Mouse (Mus musculus) splenic B cell, adult 2 months (primary cell): ENCODE measurements around the gene Sytl2.

Source experiments
- DNase-seq: peaks from one replicate; pipeline ENCODE4 v3.0.0-alpha.2; 2011; ENCODE audit warnings: low read depth, low spot score
- H3K27me3 ChIP-seq: 2 replicates; pipeline ENCODE4 v1.6.1; 2012; ENCODE audit warnings: mild to moderate bottlenecking, low read length, moderate library complexity, mixed read lengths; ENCODE audit not compliant: control insufficient read depth, poor library complexity, insufficient read depth, severe bottlenecking
- H3K36me3 ChIP-seq: 2 replicates; pipeline ENCODE4 v1.6.1; 2012; ENCODE audit warnings: mild to moderate bottlenecking, low read length, moderate library complexity, mixed read lengths; ENCODE audit not compliant: control insufficient read depth, poor library complexity, insufficient read depth, severe bottlenecking

Gene Sytl2

GRCm38 (mm10) chr7:90282786-90283185 is 19.3 kb upstream of the Sytl2 start:
- Histone ChIP-seq H3K36me3 (no peaks in the 10 kb centered on the region), H3K27me3 (no peaks in the 10 kb centered on the region)
- DNase-seq, result no peak

- no peak for DNase-seq
- Histone ChIP-seq H3K36me3 (no peaks in the 10 kb centered on the region), H3K27me3 (no peaks in the 10 kb centered on the region)
Observed at GRCm38 (mm10) chr7:90284793-90285192, 17.3 kb upstream of the Sytl2 start.

GRCm38 (mm10) chr7:90291885-90292284 is 10.2 kb upstream of the Sytl2 start:
- Histone ChIP-seq H3K36me3 (no peaks in the 10 kb centered on the region), H3K27me3 (no peaks in the 10 kb centered on the region)
- DNase-seq, result peak; percentile 60

- peak; percentile 21 for DNase-seq
- Histone ChIP-seq H3K36me3 (no peaks in the 10 kb centered on the region), H3K27me3 (no peaks in the 10 kb centered on the region; the same call in 1 of the 2 replicates)
Observed at GRCm38 (mm10) chr7:90302647-90303552, 848 bp downstream of the Sytl2 start.

DNA sequence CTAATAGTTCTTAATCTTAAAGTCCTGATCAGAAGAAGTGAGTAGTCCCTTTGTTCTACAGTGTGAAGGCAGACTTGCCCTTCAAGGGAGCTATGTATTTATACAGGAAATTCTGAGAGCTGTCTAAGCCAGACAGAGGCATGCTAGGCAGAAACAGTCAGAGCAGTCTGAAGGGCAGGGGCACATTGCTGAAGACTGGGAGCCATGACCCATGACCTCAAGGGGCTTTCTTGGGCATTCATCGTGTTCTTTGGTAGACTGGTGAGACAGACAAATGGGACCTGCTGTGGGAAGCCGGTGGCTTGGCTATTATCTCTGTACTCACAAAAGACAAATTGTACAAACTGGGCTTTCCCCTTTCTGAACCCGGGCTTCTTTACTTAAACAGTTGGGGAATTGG is 4.0 kb downstream of the Sytl2 start:
- no peak for DNase-seq
- Histone ChIP-seq H3K36me3 (no peaks in the 10 kb centered on the region), H3K27me3 (no peaks in the 10 kb centered on the region; the same call in 1 of the 2 replicates)

DNA sequence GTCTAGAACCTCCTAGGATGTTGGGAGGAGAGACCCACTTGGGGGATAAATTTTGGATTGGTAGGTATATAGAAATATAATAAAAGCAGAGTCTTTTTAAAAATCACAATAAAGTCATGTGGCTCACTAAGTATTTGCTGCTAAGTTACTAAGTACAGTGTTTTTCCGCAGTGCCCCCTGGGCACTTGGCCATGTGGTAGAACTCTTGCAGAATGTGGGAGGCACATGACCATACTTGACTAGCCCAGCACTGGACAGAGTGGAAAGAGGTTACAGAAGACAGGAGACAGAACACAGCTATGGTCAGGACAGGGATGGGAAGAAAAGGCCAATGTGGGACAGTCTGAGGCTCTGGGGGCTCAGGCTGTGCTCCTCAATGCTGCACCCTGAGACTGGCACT is 4.9 kb downstream of the Sytl2 start:
- DNase-seq, result no peak
- Histone ChIP-seq H3K36me3 (no peaks in the 10 kb centered on the region), H3K27me3 (no peaks in the 10 kb centered on the region; the same call in 1 of the 2 replicates)

DNA sequence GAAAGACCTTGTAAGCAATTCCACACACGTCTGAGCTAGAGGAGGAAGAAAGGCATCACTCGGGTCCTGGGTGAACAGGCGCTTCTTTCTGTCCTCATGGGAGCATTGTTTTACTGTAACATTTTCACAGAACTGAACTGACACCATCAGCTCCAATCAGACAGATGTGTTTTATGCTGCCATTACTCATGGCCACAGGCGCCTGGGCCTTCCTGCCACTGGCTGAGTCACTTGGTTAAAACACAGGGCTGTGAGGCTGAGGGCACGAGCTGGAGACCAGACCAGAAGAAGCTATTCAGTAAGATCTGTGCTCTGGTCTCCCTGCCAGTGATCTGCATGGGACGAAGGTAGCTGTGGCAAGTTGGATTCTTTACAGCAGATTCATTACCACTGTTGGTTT is 6.0 kb downstream of the Sytl2 start:
- H3K27me3 ChIP-seq, result no peaks in the 10 kb centered on the region; the same call in 1 of the 2 replicates
- H3K36me3 ChIP-seq, result no peaks in the 10 kb centered on the region
- DNase-seq, result no peak

GRCm38 (mm10) chr7:90312151-90312883 is 10.3 kb downstream of the Sytl2 start:
- peak; percentile 30 for DNase-seq
- Histone ChIP-seq H3K27me3 (no peaks in the 10 kb centered on the region), H3K36me3 (no peaks in the 10 kb centered on the region)

GRCm38 (mm10) chr7:90313421-90313820 is 11.4 kb downstream of the Sytl2 start:
- H3K27me3 ChIP-seq, result no peaks in the 10 kb centered on the region
- H3K36me3 ChIP-seq, result no peaks in the 10 kb centered on the region
- DNase-seq, result peak; percentile 22

DNA sequence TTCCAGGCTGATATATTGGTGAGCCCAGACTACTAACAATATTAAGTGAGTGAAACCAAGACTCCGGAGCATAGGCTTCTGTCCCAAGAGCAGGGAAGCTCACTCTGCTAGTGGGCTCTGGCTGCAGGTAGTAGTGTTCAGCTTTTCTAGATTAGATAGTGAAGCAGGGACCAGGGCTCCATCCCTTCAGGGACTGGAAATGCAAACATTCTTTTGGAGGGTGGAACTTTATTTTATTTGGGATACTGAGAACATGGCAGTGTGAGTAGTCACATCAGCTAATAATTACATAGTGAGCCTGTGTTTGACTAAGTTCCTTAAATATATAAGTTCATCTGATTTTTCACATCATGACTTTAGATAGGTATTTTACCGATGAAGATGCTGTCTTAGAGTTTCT is 14.8 kb downstream of the Sytl2 start:
- H3K27me3 ChIP-seq, result no peaks in the 10 kb centered on the region
- DNase-seq, result no peak
- H3K36me3 ChIP-seq, result no peaks in the 10 kb centered on the region

DNA sequence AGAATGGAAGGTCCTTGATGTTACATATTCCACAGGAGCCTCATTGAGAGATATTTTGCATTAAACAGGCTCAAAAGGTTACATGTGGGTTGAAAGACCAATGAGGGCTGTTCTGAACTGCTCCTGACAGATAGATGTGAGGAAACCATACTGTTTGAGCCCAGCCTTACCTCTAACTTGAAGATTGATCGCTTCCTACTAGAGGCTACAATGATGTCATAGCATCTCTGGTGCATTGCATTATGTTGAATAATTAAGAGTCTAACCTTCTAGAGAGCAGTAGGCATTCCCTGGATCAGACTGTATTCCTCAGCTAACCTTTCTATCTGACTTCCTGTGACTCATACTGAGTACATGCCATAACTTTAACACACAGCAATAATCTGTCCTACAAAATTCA is 17.4 kb downstream of the Sytl2 start:
- no peaks in the 10 kb centered on the region for H3K36me3 ChIP-seq
- H3K27me3 ChIP-seq, result no peaks in the 10 kb centered on the region
- no peak for DNase-seq

DNA sequence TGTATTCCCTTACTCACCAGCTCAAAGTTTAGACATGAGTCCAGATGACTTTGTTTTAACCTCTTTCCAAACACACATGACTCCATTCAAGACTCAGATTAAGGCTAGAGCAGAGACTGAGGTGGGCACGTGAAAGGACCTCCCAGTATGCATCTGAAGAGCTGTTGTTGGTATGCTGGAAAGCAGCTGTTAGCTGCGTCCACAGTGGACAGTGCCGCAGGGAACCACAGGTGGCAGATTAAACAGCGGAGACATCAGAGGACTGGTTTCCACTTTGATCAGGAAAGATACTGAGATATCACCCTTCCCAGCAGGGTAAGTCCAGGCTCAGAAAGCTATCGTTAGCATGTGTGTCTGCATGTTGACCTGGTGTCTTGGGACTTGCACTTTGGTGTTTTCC is 18.1 kb downstream of the Sytl2 start:
- Histone ChIP-seq H3K36me3 (no peaks in the 10 kb centered on the region), H3K27me3 (no peaks in the 10 kb centered on the region)
- no peak for DNase-seq

DNA sequence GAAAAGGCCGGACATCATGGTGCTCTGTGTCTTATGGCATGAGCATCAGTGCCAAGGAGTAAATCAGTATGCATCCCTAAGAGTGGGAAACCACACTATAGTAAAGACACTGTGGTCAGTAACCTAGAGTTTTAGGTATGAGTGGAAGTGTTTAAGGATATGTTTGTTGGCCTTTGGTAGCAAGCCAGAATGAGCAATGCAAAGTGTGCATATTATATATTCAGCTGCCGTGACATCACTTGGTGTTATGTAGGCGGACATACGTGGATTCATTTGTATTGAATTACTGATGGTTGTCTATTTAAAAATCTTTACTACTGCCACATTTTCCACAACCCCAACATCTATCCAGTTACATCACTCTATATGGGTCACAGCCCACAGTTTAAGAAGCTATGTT is 23.1 kb downstream of the Sytl2 start:
- Histone ChIP-seq H3K27me3 (no peaks in the 10 kb centered on the region), H3K36me3 (no peaks in the 10 kb centered on the region)
- no peak for DNase-seq

GRCm38 (mm10) chr7:90330200-90330599 is 28.1 kb downstream of the Sytl2 start:
- no peak for DNase-seq
- Histone ChIP-seq H3K27me3 (no peaks in the 10 kb centered on the region), H3K36me3 (no peaks in the 10 kb centered on the region)

GRCm38 (mm10) chr7:90332483-90333065 is 30.5 kb downstream of the Sytl2 start:
- Histone ChIP-seq H3K36me3 (no peaks in the 10 kb centered on the region), H3K27me3 (no peaks in the 10 kb centered on the region)
- DNase-seq, result no peak
